ENCODE assay signal across 8 mouse cellular contexts in genomic region chr13:19395688-19396354, GRCm38 (mm10). TPM values are rescaled to one million over a fixed set of nuclear protein-coding genes. Genes with fewer than 3 reads are reported as not detected.
A peak's percentile ranks its signal among the peaks of the same experiment; 100 is the strongest.
DNase-seq lines count a peak whose midpoint lies in the region; ATAC-seq lines count a peak whose summit lies in the region.

TSS of gene Stard3nl (minus strand) at chr13:19395795.

- peak within 1 kb of the TSS; percentile 49 for H3K4me2 ChIP-seq in hindbrain, embryonic 11.5 days (replicated peaks; ENCODE audit: low read depth, low read length)

- H3K4me1 ChIP-seq in hindbrain, embryonic 11.5 days (replicated peaks; ENCODE audit: control insufficient read depth, insufficient read depth, low read length), result no peaks in the 10 kb centered on the region

- no peaks in the 10 kb centered on the region for H3K9me3 ChIP-seq in hindbrain, embryonic 11.5 days (ENCODE audit: control insufficient read depth, low read length)

- DNase-seq in Muller cell, postnatal 12 days (ENCODE audit: inconsistent ontology term), result peak; percentile 99
- DNase-seq in cerebellum, adult 9-11 months, result peak; percentile 99
- DNase-seq in frontal cortex, adult 2 months (ENCODE audit: extremely low spot score in 1 of 2, low spot score in 1 of 2), result peak; percentile 99
- DNase-seq in hindbrain, embryonic 11.5 days (ENCODE audit: low spot score), result peak; percentile 96
- DNase-seq in layer of hippocampus, postnatal 10 days (ENCODE audit: low spot score in 2 of 2), result peak; percentile 98
- DNase-seq in lung, postnatal 10 days, result peak; percentile 99
- peak; percentile 96 for DNase-seq in ovary, postnatal 36 days (ENCODE audit: low spot score)
- peak; percentile 98 for DNase-seq in thymus, postnatal 25 days

- H3K4me3 ChIP-seq in hindbrain, embryonic 11.5 days (ENCODE audit: low read depth, low read length), result peak within 1 kb of the TSS; percentile 60

- H3K27ac ChIP-seq in hindbrain, embryonic 11.5 days (ENCODE audit: low read depth, low read length), result peak within 1 kb of the TSS; percentile 63

- no peaks in the 10 kb centered on the region for H3K36me3 ChIP-seq in hindbrain, embryonic 11.5 days (ENCODE audit: control insufficient read depth, insufficient read depth, low read length)

- peak; percentile 99 for ATAC-seq in hindbrain, embryonic 11.5 days (ENCODE audit: low FRiP score)

- H3K27me3 ChIP-seq in hindbrain, embryonic 11.5 days (ENCODE audit: control insufficient read depth, insufficient read depth, low read length), result no peaks in the 10 kb centered on the region

- 2% methylated on average over 36 of the region's 37 CpGs for WGBS in hindbrain, embryonic 11.5 days

- H3K9ac ChIP-seq in hindbrain, embryonic 11.5 days (ENCODE audit: low read depth, low read length), result peak within 1 kb of the TSS; percentile 77

RNA-seq across cellular contexts. Expression of gene Stard3nl, which starts in this region (rescaled TPM):
- 85.3 and 89.5 TPM in 2 replicates for polyA plus RNA-seq in frontal cortex, adult 2 months (2012; rRNA removed)
- polyA plus RNA-seq in hindbrain, embryonic 11.5 days (2014; fragmentation: Nextera tagmentation; extraction: Ambion mirVana), result 139 and 149 TPM in 2 replicates
- total RNA-seq in layer of hippocampus, postnatal 10 days (2021), result 10 to 100 TPM; 77.2 to 90.6 TPM

Comparison
In these comparisons a context has a peak if more than half of its experiments do, and no peak if none do; other contexts are left out.
1. Peak in every context shown above with its lines: DNase-seq, ATAC-seq, H3K4me3 ChIP-seq and H3K27ac ChIP-seq.